Mouse (Mus musculus) fibroblast of lung, adult 2 months (primary cell): ENCODE data around the gene Wipf3.

Experiments
- DNase-seq: peaks from one replicate; pipeline ENCODE4 v3.0.0-alpha.2; 2011; ENCODE audit warnings: low read depth

Wipf3 gene

GRCm38 (mm10) chr6:54429447-54430194 is at the start of gene Wipf3:
Gene Wipf3 (plus strand): TSS chr6:54429603.
- DNase-seq = no peak

- DNase-seq = no peak
These were observed 46.8 kb upstream of the Wipf3 start for GRCm38 (mm10) chr6:54382636-54383035.

GRCm38 (mm10) chr6:54383893-54384524 is 45.4 kb upstream of the Wipf3 start:
- no peak for DNase-seq

GRCm38 (mm10) chr6:54384777-54385176 is 44.6 kb upstream of the Wipf3 start:
- DNase-seq = no peak

- DNase-seq = no peak
These were observed 43.0 kb upstream of the Wipf3 start for GRCm38 (mm10) chr6:54386429-54386828.

- DNase-seq = no peak
These were observed 42.4 kb upstream of the Wipf3 start for GRCm38 (mm10) chr6:54387044-54387443.

- DNase-seq = no peak
These were observed 41.7 kb upstream of the Wipf3 start for GRCm38 (mm10) chr6:54387751-54388150.

GRCm38 (mm10) chr6:54388690-54389275 is 40.6 kb upstream of the Wipf3 start:
- no peak for DNase-seq

- DNase-seq = no peak
These were observed 37.6 kb upstream of the Wipf3 start for GRCm38 (mm10) chr6:54391765-54392164.

GRCm38 (mm10) chr6:54393886-54394285 is 35.5 kb upstream of the Wipf3 start:
- DNase-seq = no peak

- DNase-seq = no peak
These were observed 30.0 kb upstream of the Wipf3 start for GRCm38 (mm10) chr6:54399194-54399923.

GRCm38 (mm10) chr6:54401503-54401902 is 27.9 kb upstream of the Wipf3 start:
- no peak for DNase-seq

GRCm38 (mm10) chr6:54404916-54405315 is 24.5 kb upstream of the Wipf3 start:
- DNase-seq = no peak

GRCm38 (mm10) chr6:54406116-54406515 is 23.3 kb upstream of the Wipf3 start:
- no peak for DNase-seq

- DNase-seq = no peak
These were observed 20.1 kb upstream of the Wipf3 start for GRCm38 (mm10) chr6:54409271-54409670.

- DNase-seq = no peak
These were observed 19.0 kb upstream of the Wipf3 start for GRCm38 (mm10) chr6:54410451-54410850.

GRCm38 (mm10) chr6:54411591-54411990 is 17.8 kb upstream of the Wipf3 start:
- no peak for DNase-seq

GRCm38 (mm10) chr6:54412879-54413278 is 16.5 kb upstream of the Wipf3 start:
- DNase-seq = no peak

- no peak for DNase-seq
These were observed 4.2 kb upstream of the Wipf3 start for GRCm38 (mm10) chr6:54425230-54425629.

GRCm38 (mm10) chr6:54428850-54429446 is 455 bp upstream of the Wipf3 start:
- DNase-seq = no peak

GRCm38 (mm10) chr6:54430221-54430620 is 818 bp downstream of the Wipf3 start:
- no peak for DNase-seq

GRCm38 (mm10) chr6:54431761-54432160 is 2.4 kb downstream of the Wipf3 start:
- no peak for DNase-seq
